Mouse (Mus musculus): ENCODE measurements around the gene Slc12a5. TPM values are rescaled to one million over a fixed set of nuclear protein-coding genes. Genes with fewer than 3 reads are reported as not detected.

Gene Slc12a5
- total RNA-seq, 4 experiments from 2014 or later = 0.31 to 0.40 (median 0.36) TPM

DNA sequence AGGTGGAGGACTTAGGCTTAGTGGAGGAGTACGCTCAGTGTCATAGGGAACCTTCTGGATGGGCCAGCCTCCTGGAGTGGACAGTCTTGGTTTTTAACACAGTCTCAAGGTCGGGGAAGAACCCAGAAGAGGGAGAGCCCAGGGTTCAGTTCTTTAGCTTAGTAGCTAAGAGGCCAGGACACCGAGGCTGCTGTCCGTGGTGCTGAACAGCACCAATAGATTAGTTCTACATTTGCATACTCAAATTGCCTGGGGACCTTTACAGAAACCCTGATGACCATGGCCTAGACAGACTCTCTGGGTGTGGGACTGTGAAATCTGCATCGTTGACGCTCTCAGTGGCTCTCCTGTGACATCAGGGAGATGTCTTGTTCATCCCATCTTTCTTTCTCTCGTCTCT, 19.1 kb downstream of the Slc12a5 start:
- DNase-seq (ENCODE audit: low spot score in 2 of 2) = no peak

DNA sequence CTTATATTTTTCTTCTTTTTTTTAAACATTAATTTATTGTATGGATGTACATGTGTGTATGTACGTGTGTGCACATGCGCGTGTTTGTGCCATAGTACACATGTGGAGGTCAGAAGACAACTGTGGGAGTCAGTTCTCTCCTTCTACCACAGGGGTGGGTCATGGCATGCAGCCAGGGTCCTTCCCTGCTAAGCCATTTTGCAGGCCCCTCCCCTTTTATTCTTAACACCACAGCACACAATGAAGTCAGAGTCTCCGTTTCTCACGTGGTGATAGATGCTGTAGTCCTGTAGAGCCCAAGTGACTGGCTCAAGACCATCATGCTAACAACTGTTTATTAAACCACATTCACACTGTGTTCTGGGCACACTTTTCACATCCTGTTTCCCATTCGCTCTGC, 25.4 kb downstream of the Slc12a5 start:
- no peak for DNase-seq (ENCODE audit: low spot score in 2 of 2)

DNA sequence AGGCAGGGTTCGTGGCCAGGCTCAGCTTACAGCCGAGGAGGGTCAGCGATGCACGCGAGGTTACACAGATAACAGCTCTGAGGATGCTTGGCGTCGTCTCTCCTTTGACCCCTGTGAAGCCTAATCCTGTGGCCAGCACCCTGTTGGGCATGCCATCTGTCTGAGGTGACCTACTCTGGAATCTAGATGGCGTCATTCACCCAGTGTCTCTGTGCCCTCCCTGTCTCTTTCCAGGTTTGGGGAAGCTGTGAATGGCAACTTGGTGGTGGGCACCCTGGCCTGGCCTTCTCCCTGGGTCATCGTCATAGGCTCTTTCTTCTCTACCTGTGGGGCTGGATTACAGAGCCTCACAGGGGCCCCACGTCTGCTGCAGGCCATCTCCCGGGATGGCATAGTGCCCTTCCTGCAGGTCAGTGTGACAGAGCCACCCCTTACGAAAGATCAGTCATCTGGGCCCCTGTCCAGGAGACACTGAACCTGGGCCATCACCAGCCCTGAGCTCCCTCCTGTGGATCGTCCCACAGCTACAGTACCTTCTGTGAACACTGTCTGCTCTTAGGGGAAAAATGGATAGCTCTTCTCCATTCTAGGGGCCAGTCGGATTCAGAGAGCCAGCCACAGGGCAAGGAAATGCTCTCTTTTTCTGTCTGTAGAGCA, 25.9 kb downstream of the Slc12a5 start:
- no peak for DNase-seq (ENCODE audit: low spot score in 2 of 2)

DNA sequence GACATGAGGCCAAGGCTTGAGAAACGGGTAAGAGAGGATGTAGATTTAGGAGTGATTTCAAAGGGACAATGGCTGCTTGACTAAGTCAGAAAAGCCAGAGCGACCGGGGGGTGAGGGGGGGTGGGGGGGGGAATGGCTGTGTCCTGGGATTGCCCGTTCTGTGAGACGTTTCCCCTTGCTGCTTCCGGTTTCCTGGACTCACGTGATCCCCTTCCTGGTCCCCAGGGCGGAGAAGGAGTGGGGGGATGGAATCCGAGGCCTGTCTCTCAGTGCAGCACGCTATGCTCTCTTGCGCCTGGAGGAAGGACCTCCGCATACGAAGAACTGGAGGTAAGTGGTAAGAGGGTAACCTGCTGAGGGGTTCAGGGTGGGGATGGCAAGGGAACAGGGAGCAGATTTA, 28.2 kb downstream of the Slc12a5 start:
- no peak for DNase-seq (ENCODE audit: low spot score in 2 of 2)

DNA sequence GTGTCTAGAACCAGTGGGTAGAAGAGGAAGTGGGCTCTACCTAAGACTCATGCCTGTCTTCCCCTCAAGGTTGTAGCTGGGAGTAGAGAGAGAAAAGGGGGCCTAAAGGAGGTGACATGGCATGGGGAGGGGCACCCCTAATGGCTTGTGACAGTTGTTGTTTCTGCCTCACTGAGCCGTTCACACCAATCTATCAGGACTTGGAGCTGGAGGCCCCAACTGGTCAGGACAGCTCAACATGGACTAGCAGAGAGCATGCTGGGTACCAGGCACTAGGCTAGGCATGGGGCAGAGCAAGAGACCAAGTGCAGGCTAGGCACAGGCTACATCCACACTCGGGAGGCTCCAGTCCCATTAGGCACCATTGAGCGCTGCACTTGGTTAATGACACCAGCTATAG, 30.5 kb downstream of the Slc12a5 start:
- no peak for DNase-seq (ENCODE audit: low spot score in 2 of 2)

DNA sequence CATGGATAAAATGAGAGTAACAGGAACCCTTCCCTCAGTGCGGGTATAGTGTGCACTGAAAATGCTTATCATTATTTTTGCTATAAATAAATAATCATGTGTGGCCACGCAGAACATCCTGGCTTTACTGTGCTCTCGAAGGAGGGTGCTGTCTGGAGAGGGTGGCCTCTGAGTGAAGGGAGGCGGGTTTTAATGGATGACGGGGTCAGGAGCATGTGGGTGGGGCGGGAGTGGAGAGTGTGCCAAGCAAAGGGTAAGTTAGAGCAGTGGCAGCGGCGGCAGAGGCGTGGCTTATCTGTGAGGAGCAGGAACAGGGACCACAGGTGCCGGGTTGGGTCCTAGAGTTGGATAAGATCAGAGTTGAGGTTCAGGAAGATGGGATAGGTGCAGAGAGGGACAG, 31.2 kb downstream of the Slc12a5 start:
- no peak for DNase-seq (ENCODE audit: low spot score in 2 of 2)

DNA sequence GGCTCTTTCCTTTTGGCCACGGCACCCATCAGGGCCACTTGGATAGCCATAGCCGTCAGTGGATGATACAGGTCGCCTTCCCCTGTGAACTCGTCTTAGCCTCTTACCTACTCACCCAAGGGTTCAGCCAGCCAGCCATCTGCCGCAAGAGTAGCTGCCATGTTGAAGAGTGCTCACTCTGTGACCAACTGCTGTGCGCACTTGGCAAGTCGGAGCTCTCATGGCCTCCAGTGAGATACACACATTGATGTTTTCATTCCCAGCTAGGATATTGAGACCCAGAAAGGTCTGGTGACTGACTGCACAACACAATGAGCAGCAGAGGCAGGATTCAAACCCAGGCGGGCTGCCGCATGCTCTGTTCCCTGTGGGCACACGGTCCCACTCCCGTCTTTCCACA, 33.6 kb downstream of the Slc12a5 start:
- no peak for DNase-seq (ENCODE audit: low spot score in 2 of 2)

DNA sequence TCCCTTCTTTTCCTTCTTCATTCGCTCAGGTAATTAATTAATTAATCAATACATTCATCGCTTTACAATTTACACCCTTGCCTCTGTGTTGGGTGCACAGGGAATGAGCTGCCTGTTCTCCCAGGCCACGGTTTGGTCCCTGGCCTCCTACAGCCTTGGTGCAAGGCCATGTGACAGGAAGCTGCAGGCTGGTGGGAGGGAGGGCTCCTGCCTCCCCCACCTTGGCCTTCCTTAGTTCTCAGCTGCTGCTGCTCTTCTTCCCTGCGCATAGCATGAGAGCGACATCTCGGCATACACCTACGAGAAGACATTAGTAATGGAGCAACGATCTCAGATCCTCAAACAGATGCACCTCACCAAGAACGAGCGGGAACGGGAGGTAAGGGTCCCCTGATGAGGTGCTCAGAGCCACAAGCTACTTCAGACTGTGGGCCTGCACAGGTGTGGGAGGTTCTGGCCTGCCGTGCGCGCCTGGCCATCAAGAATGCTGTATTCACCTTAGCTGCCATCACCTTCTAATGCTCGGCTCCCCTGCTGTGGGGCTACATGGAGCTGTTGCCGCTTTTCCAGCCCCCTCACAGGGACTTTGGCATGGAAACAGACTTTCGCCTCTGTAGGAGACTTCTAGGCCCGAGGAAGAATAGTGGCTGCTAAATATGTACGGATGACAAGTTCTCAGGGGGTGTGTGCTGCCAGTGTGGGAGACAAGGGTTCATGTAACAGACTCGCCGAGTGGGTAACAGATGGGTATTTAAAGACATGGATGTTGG, 34.2 kb downstream of the Slc12a5 start:
- no peak for DNase-seq (ENCODE audit: low spot score in 2 of 2)

DNA sequence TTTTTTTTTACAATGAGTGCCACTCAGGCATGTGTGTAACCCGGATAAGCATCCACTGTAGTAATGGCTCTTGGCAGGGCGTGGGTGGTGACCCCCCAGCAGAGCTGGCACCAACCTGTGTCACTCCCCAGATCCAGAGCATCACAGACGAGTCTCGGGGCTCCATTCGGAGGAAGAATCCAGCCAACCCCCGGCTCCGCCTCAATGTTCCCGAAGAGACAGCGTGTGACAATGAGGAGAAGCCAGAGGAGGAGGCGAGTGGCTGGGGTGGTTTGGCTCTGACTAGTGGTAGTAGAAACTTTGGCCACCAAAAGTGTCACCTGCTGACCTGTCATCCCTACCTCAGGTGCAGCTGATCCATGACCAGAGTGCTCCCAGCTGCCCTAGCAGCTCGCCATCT, 35.4 kb downstream of the Slc12a5 start:
- no peak for DNase-seq (ENCODE audit: low spot score in 2 of 2)

DNA sequence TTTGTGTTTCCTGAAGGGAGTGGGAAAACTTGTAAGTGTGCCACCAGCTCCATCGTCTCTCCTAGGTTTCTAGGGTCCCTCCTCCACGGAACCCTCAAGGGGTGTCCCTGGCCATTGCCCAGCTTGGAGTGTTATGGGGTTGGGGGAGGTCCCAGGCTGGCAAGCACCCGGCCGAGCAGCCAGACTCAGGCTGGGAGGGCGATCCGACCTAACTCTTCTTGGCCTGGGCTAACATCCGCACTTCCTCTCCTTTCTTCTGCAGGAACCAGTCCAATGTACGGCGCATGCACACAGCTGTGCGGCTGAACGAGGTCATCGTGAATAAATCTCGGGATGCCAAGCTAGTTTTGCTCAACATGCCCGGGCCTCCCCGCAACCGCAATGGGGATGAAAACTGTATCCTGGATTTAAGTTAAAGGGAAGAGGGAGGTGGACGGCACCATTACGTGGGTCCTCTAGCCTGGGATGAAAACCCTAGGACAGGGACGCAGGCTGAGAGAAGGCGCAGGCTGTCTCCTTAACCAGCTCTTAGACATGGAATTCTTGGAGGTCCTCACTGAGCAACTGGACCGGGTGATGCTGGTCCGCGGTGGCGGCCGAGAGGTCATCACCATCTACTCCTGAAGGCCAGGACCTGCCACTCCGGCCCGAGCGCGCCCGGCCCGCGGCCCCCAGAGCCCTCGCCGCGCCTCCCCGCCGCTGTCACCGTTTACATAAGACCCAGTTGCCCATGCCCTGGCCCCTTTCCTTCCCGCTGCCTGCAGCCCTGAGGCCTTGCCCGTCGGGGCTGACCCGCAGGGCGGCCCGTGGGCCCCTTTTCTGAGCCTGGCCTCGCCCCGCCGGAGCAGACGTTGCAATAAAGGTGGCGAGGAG, 36.5 kb downstream of the Slc12a5 start:
- DNase-seq (ENCODE audit: low spot score in 2 of 2) = no peak

DNA sequence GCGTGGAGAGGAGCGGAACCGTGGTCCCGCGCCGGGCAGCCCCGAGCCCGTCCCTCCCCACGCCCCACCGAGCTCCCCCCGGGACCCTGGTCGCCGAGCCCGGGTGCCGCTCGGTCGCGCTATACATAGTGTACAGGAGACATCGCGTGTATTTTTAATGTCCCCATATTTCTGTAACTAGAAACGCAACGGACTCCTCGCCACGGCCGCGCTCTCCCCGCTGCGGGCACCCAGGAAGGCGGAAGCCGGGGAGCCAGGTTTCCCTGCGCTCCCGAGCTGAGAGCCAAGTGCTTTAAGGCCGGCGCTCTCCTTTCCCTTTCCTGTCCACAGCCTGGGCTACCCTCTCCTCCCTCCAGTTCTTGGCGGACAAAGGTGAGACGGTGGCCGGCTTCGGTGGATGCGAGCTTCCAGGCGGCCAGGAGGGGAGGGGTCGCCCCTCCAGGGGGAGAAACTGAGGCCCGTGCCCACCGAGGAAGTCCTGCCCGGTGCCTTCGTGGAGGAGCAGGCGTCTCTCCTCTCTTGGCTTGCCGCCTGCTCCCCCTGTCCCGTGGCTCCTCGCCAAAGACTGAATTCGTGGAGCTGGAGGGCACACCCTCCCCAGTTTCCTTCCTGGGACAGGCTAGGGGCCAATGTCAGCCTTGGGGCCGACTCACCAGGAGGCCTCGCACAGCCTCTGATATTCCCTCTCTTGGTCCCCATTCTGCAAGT, 37.3 kb downstream of the Slc12a5 start:
- no peak for DNase-seq (ENCODE audit: low spot score in 2 of 2)

DNA sequence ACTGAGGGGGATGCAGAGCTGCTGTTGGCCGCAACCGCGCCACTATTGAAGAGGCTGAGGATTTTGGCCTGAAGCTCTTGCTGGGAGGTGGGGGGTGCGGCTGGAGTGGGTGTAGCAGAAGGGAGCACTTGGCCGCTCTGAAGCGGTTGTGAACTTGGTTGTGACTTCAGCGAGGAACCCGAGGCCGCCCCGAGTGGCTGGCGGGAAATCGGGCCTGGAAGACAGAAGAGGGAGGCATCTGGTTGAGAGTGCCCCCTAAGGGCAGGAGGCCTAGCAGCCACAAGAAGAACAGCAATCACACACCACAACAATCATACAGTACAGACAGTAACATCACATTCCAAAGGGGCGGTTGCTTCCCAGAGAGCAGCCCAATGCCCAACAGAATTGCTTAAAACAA, 41.4 kb downstream of the Slc12a5 start:
- DNase-seq (ENCODE audit: low spot score in 2 of 2) = no peak

DNA sequence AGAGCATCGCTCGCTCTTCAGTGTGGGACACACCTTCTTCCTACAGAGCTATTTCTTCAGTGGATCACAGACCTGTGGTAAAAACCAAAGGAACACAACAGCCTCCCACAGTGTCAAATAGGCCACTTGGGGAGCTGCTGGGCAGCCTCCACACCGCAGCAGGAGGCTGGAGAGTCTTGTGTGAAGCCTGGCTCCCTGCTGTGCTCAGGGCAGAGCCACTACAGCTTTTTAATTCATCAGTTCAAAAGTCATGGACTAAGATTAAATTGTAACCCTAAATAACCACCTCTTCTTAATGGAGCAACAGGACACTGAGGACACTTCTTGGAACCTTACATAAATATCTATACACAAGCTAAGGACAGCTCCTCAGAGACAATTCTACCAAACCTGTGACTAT, 42.5 kb downstream of the Slc12a5 start:
- no peak for DNase-seq (ENCODE audit: low spot score in 2 of 2)

DNA sequence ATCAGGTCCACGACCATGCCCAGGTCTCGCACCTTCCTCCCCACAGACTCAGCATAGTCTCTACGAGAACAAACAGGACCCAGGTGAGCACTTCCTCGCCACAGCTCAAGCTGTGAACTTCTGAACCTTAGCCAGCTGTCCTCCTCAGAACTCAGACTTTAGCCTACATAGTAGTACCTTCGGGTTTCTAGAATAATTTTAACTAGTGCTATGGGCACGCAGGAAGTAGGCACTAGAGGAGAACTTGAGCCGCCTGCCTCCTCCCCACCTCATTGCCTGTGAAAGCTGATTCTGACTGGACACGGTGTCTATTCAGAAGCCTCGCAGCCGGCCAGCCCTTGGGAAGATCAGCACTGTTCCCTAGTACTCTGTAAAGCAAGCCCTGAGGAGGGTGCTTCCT, 43.6 kb downstream of the Slc12a5 start:
- no peak for DNase-seq (ENCODE audit: low spot score in 2 of 2)

DNA sequence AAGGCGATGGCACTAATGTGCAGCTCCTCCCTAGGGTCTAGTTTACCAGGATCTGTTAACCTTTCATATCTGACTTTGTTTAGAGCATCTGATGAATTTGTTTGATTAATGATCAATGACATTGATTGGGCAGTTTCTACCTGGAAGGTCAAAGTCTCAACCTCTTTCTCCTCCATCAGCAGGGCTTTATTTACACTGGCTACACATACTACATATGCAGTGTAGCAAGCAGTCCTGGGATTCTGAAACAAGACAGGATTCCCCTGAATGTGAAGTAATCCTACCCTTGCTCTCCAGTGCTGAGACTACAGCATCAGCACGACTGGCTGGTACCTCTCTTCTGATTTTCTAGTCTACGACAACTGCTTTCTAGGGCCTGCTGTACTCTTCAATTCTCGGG, 46.2 kb downstream of the Slc12a5 start:
- DNase-seq (ENCODE audit: low spot score in 2 of 2) = no peak

DNA sequence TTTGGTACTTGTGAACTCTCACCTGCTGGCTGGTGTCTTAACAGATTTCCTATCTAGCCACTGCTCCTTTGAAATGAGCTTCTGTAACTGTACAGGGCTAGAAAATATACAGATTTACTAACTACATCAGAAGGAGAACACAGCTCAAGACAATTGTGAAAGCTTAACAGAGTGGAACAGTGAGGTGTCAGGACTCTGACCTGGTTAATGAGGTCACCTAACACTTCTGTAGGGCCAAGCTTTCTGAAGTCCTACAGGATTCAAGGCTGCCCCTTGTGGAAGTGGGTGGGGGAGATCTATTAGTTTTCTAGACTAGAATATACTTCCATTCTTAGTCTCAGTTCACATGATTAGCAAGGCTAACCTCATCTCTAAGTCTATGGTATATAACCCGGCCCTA, 47.4 kb downstream of the Slc12a5 start:
- no peak for DNase-seq (ENCODE audit: low spot score in 2 of 2)

DNA sequence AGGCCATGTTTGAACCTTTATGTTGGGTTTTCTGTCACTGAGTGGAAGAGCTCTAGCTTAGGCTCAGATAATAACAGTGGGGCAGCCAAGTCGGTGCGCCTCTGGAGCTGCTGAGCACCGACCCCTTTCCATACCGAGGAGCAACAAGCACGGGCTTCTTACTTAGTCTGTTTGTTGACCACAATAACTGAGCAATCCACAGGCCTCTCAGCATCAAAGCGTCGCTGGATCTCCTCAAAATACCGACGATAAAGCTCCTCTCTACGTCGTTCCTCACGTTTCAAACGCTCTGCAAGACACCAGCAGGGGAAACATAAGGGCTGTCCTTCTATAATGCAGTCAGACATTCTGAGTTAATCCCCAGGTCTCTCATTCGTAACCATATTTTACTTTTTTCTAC, 48.6 kb downstream of the Slc12a5 start:
- DNase-seq (ENCODE audit: low spot score in 2 of 2) = no peak

DNA sequence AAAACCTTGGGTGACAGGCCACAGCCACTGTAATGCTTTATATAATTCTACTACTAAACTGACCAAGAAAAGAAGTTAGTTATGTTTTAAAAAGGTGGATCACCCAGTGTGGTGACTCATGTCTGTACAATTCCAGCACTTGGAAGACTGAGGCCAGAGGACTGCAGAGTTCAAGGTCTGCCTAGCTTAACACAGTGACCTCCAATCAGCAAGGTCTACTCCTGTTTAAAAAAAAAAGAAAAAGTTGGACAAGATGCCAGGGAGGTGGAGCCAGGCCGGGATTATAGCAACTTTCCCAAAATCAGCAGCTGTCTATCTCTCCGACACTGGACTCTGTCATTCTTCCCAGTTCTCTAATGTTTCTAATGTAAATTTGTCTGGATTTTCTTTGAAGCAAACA, 49.0 kb downstream of the Slc12a5 start:
- no peak for DNase-seq (ENCODE audit: low spot score in 2 of 2)

DNA sequence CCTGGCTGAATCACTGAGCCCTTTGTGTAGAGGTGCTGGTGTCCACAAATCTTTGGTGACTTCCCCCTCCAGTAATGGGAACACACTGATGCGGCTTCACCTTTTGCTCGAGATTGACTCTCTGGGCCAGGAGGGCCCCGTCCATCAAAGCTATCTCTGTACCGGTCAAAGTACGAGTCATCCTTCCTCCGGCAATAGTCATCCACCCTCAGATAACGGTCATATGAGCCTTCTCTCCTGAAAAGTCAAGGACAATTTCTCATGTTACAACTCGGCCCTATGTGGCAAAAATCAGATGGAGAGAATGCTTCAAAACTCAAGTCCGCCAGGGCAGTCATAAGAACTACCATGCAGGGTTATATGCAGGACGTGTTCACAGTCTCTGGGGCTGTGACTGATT, 49.7 kb downstream of the Slc12a5 start:
- no peak for DNase-seq (ENCODE audit: low spot score in 2 of 2)

DNA sequence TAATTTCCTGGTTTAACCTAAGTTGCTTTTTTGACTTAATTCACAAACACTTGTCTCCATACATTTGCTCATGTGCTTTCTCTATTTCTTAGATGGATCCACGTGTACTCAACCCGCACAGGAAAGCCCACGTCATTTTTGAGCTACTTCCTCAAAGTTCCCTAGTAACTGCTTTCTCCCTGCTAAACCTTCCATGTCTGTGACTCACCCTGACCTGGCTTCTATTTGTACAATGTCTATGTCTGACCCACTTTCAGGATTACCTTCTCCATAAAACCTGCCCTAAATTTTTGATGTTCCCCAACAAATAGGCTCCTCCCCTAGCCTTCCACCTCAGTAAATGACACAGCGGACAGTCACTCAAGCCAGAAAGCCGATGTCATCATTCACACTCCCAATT, 54.3 kb downstream of the Slc12a5 start:
- DNase-seq (ENCODE audit: low spot score in 2 of 2) = no peak

DNA sequence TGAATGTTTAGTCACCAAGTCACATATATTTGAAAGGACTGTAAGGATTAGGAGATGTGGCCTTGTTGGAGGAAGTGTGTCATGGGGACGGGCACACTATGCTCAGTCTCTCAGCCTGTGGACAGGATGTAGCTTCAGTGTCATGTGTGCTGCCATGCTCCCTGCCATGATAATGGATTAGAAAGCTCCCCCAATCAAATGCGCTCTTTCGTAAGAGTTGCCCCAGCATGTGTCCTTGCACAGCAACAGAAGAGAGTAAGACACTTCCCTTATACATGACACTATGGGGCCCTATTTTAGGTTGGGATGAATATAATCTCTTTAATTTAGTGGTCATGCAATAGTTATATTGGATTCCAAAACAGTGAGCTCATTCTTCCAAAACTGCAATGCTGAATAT, 59.9 kb downstream of the Slc12a5 start:
- DNase-seq (ENCODE audit: low spot score in 2 of 2) = no peak

DNA sequence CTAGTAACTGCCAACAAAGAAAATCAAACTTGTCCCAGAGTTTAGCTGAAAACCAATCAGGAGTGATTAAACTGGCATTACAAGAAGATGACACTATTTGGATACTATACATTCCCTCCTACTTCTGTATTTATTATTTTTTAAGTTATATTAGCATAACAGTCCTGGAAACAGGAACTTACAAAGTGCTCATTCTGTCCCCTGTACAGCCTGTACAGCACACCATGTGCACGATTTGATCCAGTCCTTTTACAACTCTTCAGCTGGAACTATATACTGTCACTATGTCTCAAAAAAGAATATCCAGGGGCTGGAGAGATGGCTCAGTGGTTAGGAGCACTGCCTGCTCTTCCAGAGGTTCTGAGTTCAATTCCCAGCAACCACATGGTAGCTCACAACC, 66.6 kb downstream of the Slc12a5 start:
- no peak for DNase-seq (ENCODE audit: low spot score in 2 of 2)

All from gastrocnemius, adult 8-10 months (tissue).